Mouse (Mus musculus): ENCODE results near the gene Map6. TPM values are rescaled to one million over a fixed set of nuclear protein-coding genes. Genes with fewer than 3 reads are reported as not detected.

Gene Map6
- polyA plus RNA-seq, 1 experiment from 2014 or later = 8.7 TPM

DNA sequence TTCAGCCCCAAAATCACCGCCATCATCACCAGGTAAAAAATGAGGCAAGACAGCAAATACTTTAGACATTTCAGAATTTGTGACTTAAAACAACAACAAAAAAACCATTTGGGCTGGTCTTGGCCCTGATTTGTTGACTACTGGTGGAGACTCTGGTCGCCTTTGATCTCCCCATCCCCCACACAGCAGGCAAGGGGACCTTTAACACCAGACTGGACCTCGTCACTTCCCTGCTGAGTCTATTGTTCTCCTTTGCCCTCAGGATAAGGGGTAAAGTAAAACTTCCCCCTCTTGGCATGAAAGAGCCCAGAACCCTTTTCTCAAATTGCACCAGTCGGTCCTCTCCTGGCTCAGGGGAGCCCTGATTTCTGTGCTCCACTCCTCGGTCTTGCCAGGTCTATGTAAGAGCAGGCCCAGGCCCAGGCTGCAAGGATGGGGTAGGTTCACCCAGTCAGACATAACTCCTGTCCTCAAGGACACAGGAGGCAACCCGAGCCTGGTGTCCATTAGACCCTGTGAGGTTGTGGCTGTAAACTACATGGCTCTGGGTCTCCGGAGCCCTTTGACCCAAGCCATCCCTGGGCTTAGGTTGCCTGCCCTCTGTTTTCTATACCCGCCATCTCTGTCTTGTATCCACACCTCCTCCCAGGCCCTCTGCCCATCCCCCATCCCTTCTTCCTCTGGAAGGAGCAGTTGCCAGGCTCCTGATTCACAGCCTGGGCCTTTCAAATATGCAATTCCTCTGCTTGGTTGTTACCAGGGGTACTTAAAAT, 30.2 kb upstream of the Map6 start:
- WGBS = 68% methylated on average over 8 of the region's 8 CpGs
- Histone ChIP-seq H3K9me3 (ENCODE audit: control insufficient read depth, low read length) (no peaks in the 10 kb centered on the region), H3K4me1 (replicated peaks; ENCODE audit: control insufficient read depth, insufficient read depth) (peaks cover 4% of the 10 kb centered on the region), H3K27me3 (ENCODE audit: control insufficient read depth, insufficient read depth, low read length) (no peaks in the 10 kb centered on the region), H3K27ac (replicated peaks) (no peak overlapping the region), H3K9ac (ENCODE audit: low read length) (no peak overlapping the region), H3K36me3 (ENCODE audit: control insufficient read depth, insufficient read depth, low read length) (no peaks in the 10 kb centered on the region), H3K4me2 (replicated peaks; ENCODE audit: low read depth) (no peak overlapping the region), H3K4me3 (ENCODE audit: low read depth, low read length) (no peak overlapping the region)
- ATAC-seq (ENCODE audit: low FRiP score, low TSS enrichment) (no peak), DNase-seq (ENCODE audit: low spot score) (no peak)
- no peak for TF ChIP-seq EP300 (optimal IDR thresholded peaks at IDR 0.05)
- TF ChIP-seq CTCF (IDR thresholded peaks at IDR 0.05; ENCODE audit: low read depth) = no peak

DNA sequence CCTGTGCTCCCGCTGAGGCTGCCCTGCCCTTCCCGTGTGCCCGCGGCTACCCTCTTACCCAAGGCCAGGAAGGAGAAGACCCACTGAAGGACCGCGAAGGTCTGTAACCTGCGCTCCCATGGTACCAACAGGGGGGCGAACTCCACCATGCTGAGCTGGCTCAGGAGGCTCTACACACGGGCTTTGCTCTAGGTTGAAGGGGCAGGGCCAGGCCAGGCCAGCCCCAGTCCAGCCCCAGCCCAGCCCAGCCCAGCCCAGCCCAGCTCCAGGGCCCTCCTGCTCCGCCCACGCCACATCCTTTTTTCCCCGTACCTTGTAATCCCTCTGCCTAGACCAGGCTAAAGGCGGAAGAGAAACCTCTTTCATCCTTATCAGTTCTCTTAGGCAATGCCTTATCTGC, 28.8 kb upstream of the Map6 start, which contains the start of gene Mogat2:
Mogat2 (minus strand) TSS at position 203 of the 400 bp plus-strand sequence.
- DNase-seq (ENCODE audit: low spot score) (peak; percentile 89), ATAC-seq (ENCODE audit: low FRiP score, low TSS enrichment) (peak; percentile 95)
- Histone ChIP-seq H3K27me3 (ENCODE audit: control insufficient read depth, insufficient read depth, low read length) (no peaks in the 10 kb centered on the region), H3K36me3 (ENCODE audit: control insufficient read depth, insufficient read depth, low read length) (no peaks in the 10 kb centered on the region), H3K9ac (ENCODE audit: low read length) (peak within 1 kb of the TSS; percentile 43; the same call in 1 of the 2 replicates), H3K4me2 (replicated peaks; ENCODE audit: low read depth) (peak within 1 kb of the TSS; percentile 49), H3K9me3 (ENCODE audit: control insufficient read depth, low read length) (no peaks in the 10 kb centered on the region), H3K27ac (replicated peaks) (no peak within 1 kb of the TSS), H3K4me1 (replicated peaks; ENCODE audit: control insufficient read depth, insufficient read depth) (peaks cover 4% of the 10 kb centered on the region), H3K4me3 (ENCODE audit: low read depth, low read length) (peak within 1 kb of the TSS; percentile 21)
- TF ChIP-seq CTCF (IDR thresholded peaks at IDR 0.05; ENCODE audit: low read depth) (no peak), EP300 (optimal IDR thresholded peaks at IDR 0.05) (no peak)
- 8% methylated on average over 13 of the region's 13 CpGs for WGBS

DNA sequence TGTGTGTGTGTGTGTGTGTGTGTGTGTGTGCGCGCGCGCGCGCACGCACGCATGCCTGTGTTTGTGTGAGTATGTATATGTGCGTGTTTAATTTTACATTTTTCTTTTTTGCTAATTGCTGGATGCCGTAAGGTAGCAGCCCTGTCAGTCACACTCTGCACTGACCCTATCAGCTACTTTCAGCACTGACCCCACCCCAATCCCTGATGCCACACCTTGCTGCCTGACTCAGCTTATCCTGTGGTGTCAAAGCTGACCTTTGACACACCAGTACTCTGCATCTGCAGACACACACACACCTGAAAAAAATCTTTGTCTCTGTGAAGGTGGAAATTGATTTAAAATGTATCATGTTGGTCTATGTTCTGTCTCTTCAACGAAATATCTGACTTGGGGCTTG, 25.1 kb upstream of the Map6 start:
- Histone ChIP-seq H3K27me3 (ENCODE audit: control insufficient read depth, insufficient read depth, low read length) (no peaks in the 10 kb centered on the region), H3K9ac (ENCODE audit: low read length) (no peak overlapping the region), H3K4me3 (ENCODE audit: low read depth, low read length) (no peak overlapping the region), H3K4me1 (replicated peaks; ENCODE audit: control insufficient read depth, insufficient read depth) (peaks cover 4% of the 10 kb centered on the region), H3K9me3 (ENCODE audit: control insufficient read depth, low read length) (no peaks in the 10 kb centered on the region), H3K36me3 (ENCODE audit: control insufficient read depth, insufficient read depth, low read length) (no peaks in the 10 kb centered on the region), H3K4me2 (replicated peaks; ENCODE audit: low read depth) (no peak overlapping the region), H3K27ac (replicated peaks) (no peak overlapping the region)
- TF ChIP-seq CTCF (IDR thresholded peaks at IDR 0.05; ENCODE audit: low read depth) = no peak
- no peak for TF ChIP-seq EP300 (optimal IDR thresholded peaks at IDR 0.05)
- DNase-seq (ENCODE audit: low spot score) (no peak), ATAC-seq (ENCODE audit: low FRiP score, low TSS enrichment) (no peak)
- WGBS = 91% methylated on average over 11 of the region's 11 CpGs

DNA sequence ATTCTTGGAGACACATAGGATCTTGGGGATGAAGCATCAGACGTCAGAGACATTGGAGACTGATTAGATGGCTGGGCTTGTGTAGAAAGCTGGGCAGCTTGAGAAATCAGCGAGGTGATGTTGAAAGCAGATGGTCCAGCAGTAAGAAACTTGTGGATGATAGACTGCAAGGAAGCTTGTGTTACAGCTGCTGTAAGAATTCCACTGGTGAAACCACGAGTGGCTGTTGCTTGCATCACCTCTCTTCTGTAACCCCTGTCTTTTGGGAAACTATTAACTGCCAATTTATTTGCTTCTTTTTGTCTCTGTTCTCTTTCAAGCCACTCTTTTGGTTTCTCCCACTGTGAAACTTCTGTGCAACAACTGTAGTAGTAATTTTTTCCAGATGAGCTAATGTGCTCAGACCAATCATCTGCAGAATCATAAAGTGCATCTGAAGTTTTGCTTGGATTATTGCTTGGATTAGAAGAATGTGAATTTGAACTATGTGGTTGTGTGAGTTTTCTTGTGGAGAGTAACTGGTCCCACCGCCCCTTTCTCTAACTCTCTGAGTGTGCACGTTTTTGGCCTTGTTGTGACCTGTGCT, 19.0 kb upstream of the Map6 start:
- 47% methylated on average over 5 of the region's 5 CpGs for WGBS
- H3K4me1 ChIP-seq (replicated peaks; ENCODE audit: control insufficient read depth, insufficient read depth) = no peaks in the 10 kb centered on the region
- DNase-seq (ENCODE audit: low spot score) = no peak
- no peak for ATAC-seq (ENCODE audit: low FRiP score, low TSS enrichment)
- H3K9me3 ChIP-seq (ENCODE audit: control insufficient read depth, low read length) = no peaks in the 10 kb centered on the region
- no peak overlapping the region for H3K4me3 ChIP-seq (ENCODE audit: low read depth, low read length)
- no peak overlapping the region for H3K27ac ChIP-seq (replicated peaks)
- H3K9ac ChIP-seq (ENCODE audit: low read length) = no peak overlapping the region
- H3K27me3 ChIP-seq (ENCODE audit: control insufficient read depth, insufficient read depth, low read length) = no peaks in the 10 kb centered on the region
- no peaks in the 10 kb centered on the region for H3K36me3 ChIP-seq (ENCODE audit: control insufficient read depth, insufficient read depth, low read length)
- H3K4me2 ChIP-seq (replicated peaks; ENCODE audit: low read depth) = no peak overlapping the region
- TF ChIP-seq EP300 (optimal IDR thresholded peaks at IDR 0.05) (no peak), CTCF (IDR thresholded peaks at IDR 0.05; ENCODE audit: low read depth) (no peak)

DNA sequence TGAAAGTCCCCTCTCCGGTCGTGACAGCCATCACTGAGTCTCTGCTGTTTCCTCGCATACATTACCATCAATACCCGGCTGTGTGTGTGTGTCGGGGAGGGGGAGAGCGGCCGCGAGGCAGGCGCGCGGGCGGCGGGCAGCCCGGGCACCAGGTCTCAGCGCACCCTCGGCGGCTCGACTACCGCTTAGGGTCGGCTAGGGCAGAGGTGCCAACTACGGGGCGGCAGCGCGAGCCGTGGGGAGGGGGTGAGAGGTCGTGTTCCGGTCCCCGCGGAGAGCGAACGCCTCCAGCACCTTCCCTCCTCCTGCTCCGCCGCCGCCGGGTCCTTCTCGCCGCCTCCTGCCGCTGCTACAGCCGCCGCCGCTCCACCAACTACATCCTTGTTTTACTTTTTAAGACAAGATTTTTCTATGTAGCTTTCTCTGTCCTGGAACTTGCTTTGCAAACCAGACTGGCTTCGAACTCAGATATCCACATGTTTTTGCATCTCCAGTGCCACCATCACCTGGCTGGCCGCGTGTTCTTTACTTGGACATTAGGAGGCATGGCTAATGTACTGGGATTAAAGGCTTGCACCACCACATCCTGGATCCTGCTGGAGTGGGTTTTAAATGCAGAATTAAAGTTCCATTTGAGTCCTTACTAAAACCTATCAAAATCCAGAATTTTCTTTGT, 18.2 kb upstream of the Map6 start:
- DNase-seq (ENCODE audit: low spot score) = no peak

More for the DNA sequence above, 18.2 kb upstream of the Map6 start:
- WGBS = 1% methylated on average over 39 of the region's 44 CpGs
- H3K4me1 ChIP-seq (replicated peaks; ENCODE audit: control insufficient read depth, insufficient read depth) = no peaks in the 10 kb centered on the region
- H3K4me2 ChIP-seq (replicated peaks; ENCODE audit: low read depth) = peak overlapping the region; percentile 57
- no peaks in the 10 kb centered on the region for H3K27me3 ChIP-seq (ENCODE audit: control insufficient read depth, insufficient read depth, low read length)
- H3K4me3 ChIP-seq (ENCODE audit: low read depth, low read length) = peak overlapping the region; percentile 36
- no peaks in the 10 kb centered on the region for H3K9me3 ChIP-seq (ENCODE audit: control insufficient read depth, low read length)
- no peak for ATAC-seq (ENCODE audit: low FRiP score, low TSS enrichment)
- no peaks in the 10 kb centered on the region for H3K36me3 ChIP-seq (ENCODE audit: control insufficient read depth, insufficient read depth, low read length)
- no peak overlapping the region for H3K27ac ChIP-seq (replicated peaks)
- 0 out of 2 replicates have a peak overlapping the region, but pooled peaks have one; percentile 2 for H3K9ac ChIP-seq (ENCODE audit: low read length)
- no peak for TF ChIP-seq EP300 (optimal IDR thresholded peaks at IDR 0.05)
- TF ChIP-seq CTCF (IDR thresholded peaks at IDR 0.05; ENCODE audit: low read depth) = no peak
